In the genomic region with DNA sequence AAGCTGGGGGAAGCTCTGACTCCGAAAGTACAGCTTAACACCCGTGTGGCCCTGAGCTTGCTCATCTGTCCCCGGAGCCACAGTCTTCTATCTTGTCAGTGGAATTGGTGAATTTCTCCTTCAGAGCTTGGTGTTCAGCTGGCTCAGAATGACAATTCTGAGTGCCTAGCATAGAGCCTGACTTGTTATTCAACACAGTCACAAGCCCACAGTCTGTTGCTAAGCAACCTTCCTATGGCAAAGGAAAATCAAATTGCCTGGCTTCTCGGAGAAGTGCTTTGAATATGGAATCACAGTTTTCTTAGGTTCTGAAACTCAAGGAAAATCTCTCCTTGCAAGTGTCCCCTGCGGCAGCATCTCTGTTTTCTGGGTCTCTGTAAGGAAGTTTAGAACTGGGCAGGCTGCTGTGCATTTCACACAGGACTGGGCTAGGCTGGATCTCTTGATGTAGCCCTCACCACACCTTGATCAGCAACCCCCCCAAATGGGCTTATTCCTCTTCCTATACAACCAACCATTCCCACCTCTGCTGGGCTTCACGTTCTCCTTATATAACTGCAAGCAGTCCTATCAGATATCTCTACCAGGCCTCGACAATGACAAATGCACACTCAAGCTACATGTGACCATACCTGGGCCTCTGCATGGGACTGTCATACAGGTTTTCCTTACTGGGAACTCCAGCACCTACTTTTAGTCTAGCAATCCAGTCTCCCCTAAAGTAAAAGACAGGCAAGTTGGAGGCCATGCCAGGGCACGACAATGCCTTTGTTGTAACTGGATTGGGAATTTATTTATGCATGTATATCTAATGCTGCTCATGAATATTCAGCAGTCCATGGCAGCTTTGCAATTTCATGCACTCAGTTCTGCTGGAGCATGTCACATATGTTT, we compare ENCODE assay signal across 14 mouse cellular contexts.
DNase-seq lines count a peak whose midpoint lies in the region; ATAC-seq and TF ChIP-seq lines count a peak whose summit lies in the region.
"Had no signal": no experiment of that assay in that cellular context is flagged by ENCODE, and none has a peak within 500 bp of the region (broad histone marks: within the 10 kb centered on the region; RNA-seq: fewer than 3 reads in every experiment).

No protein-coding gene starts in this region.

- peak; percentile 7 for DNase-seq in lung, postnatal 0 days (ENCODE audit: low spot score)
- no peak for DNase-seq in lung, postnatal 10 days
- peak; percentile 43 to 63 for DNase-seq in frontal cortex, adult 2 months (ENCODE audit: extremely low spot score in 1 of 2, low spot score in 1 of 2)
- peak; percentile 14 to 23 for DNase-seq in left cerebral cortex, postnatal 36 days (ENCODE audit: low spot score in 2 of 2)
- DNase-seq in right cerebral cortex, postnatal 36 days (ENCODE audit: low spot score in 2 of 2) = peak; percentile 10 to 28
- no peak for DNase-seq in cerebellum, postnatal 14 days
- DNase-seq: cerebellum, adult 18-20 months; liver, embryonic 13.5 days; thymus, adult 18-20 months had no signal

- H3K27ac ChIP-seq in lung, postnatal 0 days (ENCODE audit: low read length) = no peak overlapping the region
- no peak overlapping the region for H3K27ac ChIP-seq in intestine, embryonic 15.5 days
- H3K27ac ChIP-seq in liver, embryonic 12.5 days = no peak overlapping the region
- H3K27ac ChIP-seq: kidney, embryonic 15.5 days had no signal

- no peak for ATAC-seq in lung, postnatal 0 days
- ATAC-seq in intestine, embryonic 15.5 days = no peak
- ATAC-seq in liver, embryonic 12.5 days = no peak

- no peaks in the 10 kb centered on the region for H3K27me3 ChIP-seq in lung, postnatal 0 days (replicated peaks; ENCODE audit: insufficient read depth, low read length)
- H3K27me3 ChIP-seq in intestine, embryonic 15.5 days (replicated peaks) = no peaks in the 10 kb centered on the region
- H3K27me3 ChIP-seq in liver, embryonic 12.5 days (replicated peaks) = no peaks in the 10 kb centered on the region
- H3K27me3 ChIP-seq: kidney, embryonic 15.5 days had no signal

- no peak overlapping the region for H3K4me3 ChIP-seq in lung, postnatal 0 days (ENCODE audit: low read depth, low read length)
- no peak overlapping the region for H3K4me3 ChIP-seq in intestine, embryonic 15.5 days (replicated peaks)
- H3K4me3 ChIP-seq in liver, embryonic 12.5 days = no peak overlapping the region
- H3K4me3 ChIP-seq: erythroblast, embryonic 14.5 days; heart, embryonic 13.5 days; kidney, embryonic 15.5 days; liver, embryonic 13.5 days had no signal

- H3K4me2 ChIP-seq in lung, postnatal 0 days (replicated peaks; ENCODE audit: low read depth, low read length) = no peak overlapping the region
- no peak overlapping the region for H3K4me2 ChIP-seq in intestine, embryonic 15.5 days (replicated peaks)
- no peak overlapping the region for H3K4me2 ChIP-seq in liver, embryonic 12.5 days
- H3K4me2 ChIP-seq: heart, embryonic 13.5 days; kidney, embryonic 15.5 days had no signal

- WGBS in lung, postnatal 0 days = 44% methylated on average over 8 of the region's 8 CpGs
- WGBS in intestine, embryonic 15.5 days = 59% methylated on average over 8 of the region's 8 CpGs
- 56% methylated on average over 8 of the region's 8 CpGs for WGBS in liver, embryonic 12.5 days (ENCODE audit: insufficient replicate concordance)

- no peak for TF ChIP-seq EP300 in lung, postnatal 0 days (IDR thresholded peaks at IDR 0.05)

- H3K4me1 ChIP-seq in lung, postnatal 0 days (ENCODE audit: insufficient read depth, low read depth, low read length) = no peaks in the 10 kb centered on the region
- no peaks in the 10 kb centered on the region for H3K4me1 ChIP-seq in intestine, embryonic 15.5 days (replicated peaks)
- peaks cover 18% of the 10 kb centered on the region for H3K4me1 ChIP-seq in liver, embryonic 12.5 days
- H3K4me1 ChIP-seq: kidney, embryonic 15.5 days had no signal

- TF ChIP-seq CTCF in lung, postnatal 0 days (IDR thresholded peaks at IDR 0.05) = no peak

- intact Hi-C loops in left cerebral cortex, postnatal 36 days (cut with DNase I) = no loop called here

- H3K9ac ChIP-seq in lung, postnatal 0 days (replicated peaks; ENCODE audit: low read depth) = no peak overlapping the region
- no peak overlapping the region for H3K9ac ChIP-seq in intestine, embryonic 15.5 days
- H3K9ac ChIP-seq in liver, embryonic 12.5 days = no peak overlapping the region
- H3K9ac ChIP-seq: heart, embryonic 13.5 days; kidney, embryonic 15.5 days; liver, embryonic 13.5 days had no signal

- no peaks in the 10 kb centered on the region for H3K9me3 ChIP-seq in lung, postnatal 0 days (ENCODE audit: low read length)
- no peaks in the 10 kb centered on the region for H3K9me3 ChIP-seq in intestine, embryonic 15.5 days
- no peaks in the 10 kb centered on the region for H3K9me3 ChIP-seq in liver, embryonic 12.5 days (replicated peaks)
- H3K9me3 ChIP-seq: heart, embryonic 13.5 days; kidney, embryonic 15.5 days; liver, embryonic 13.5 days had no signal

- H3K36me3 ChIP-seq in lung, postnatal 0 days (ENCODE audit: insufficient read depth, low read length) = no peaks in the 10 kb centered on the region
- no peaks in the 10 kb centered on the region for H3K36me3 ChIP-seq in intestine, embryonic 15.5 days
- H3K36me3 ChIP-seq in liver, embryonic 12.5 days = no peaks in the 10 kb centered on the region
- H3K36me3 ChIP-seq: heart, embryonic 13.5 days; kidney, embryonic 15.5 days; liver, embryonic 13.5 days had no signal

Comparison
In these comparisons a context has a peak if more than half of its experiments do, and no peak if none do; other contexts are left out.
1. DNase-seq: peak in lung, postnatal 0 days (single experiment), frontal cortex, adult 2 months (2 of 2), left cerebral cortex, postnatal 36 days (2 of 2) and right cerebral cortex, postnatal 36 days (2 of 2); none in lung, postnatal 10 days (single experiment) and cerebellum, postnatal 14 days (0 of 2).